In genomic region chr2:172140080-172140479, GRCm38 (mm10) we compare ENCODE assay signal across 18 mouse cellular contexts.
DNase-seq lines count a peak whose midpoint lies in the region.
"Had no signal": no experiment of that assay in that cellular context is flagged by ENCODE, and none has a peak within 500 bp of the region (broad histone marks: within the 10 kb centered on the region; RNA-seq: fewer than 3 reads in every experiment).

No protein-coding gene starts in this region.

- no peak overlapping the region for H3K4me3 ChIP-seq in limb, embryonic 10.5 days
- H3K4me3 ChIP-seq: intestine, embryonic 15.5 days; layer of hippocampus, adult 2 months; limb, embryonic 13.5 days had no signal

- WGBS in limb, embryonic 10.5 days = 45% methylated on average over 6 of the region's 6 CpGs

- H3K4me1 ChIP-seq in limb, embryonic 10.5 days = peaks cover 26% of the 10 kb centered on the region
- H3K4me1 ChIP-seq: intestine, embryonic 15.5 days; limb, embryonic 13.5 days had no signal

- H3K36me3 ChIP-seq in limb, embryonic 10.5 days = no peaks in the 10 kb centered on the region
- H3K36me3 ChIP-seq: intestine, embryonic 15.5 days; limb, embryonic 13.5 days had no signal

- no peaks in the 10 kb centered on the region for H3K9me3 ChIP-seq in limb, embryonic 10.5 days (replicated peaks)
- H3K9me3 ChIP-seq: intestine, embryonic 15.5 days; limb, embryonic 13.5 days had no signal

- H3K27ac ChIP-seq in limb, embryonic 10.5 days = peak overlapping the region; percentile 37; the same call in 1 of the 2 replicates
- H3K27ac ChIP-seq: hindbrain, embryonic 14.5 days; intestine, embryonic 15.5 days; layer of hippocampus, adult 2 months; limb, embryonic 13.5 days; liver, embryonic 14.5 days had no signal

- no peaks in the 10 kb centered on the region for H3K27me3 ChIP-seq in limb, embryonic 10.5 days (ENCODE audit: low read depth, poor library complexity, severe bottlenecking)
- H3K27me3 ChIP-seq: intestine, embryonic 15.5 days; limb, embryonic 13.5 days had no signal

- DNase-seq in layer of hippocampus, adult 11-12 months (ENCODE audit: low spot score) = peak; percentile 22
- DNase-seq in layer of hippocampus, postnatal 10 days (ENCODE audit: low spot score in 2 of 2) = no peak
- DNase-seq in right cerebral cortex, adult 18-20 months = peak; percentile 88
- no peak for DNase-seq in right cerebral cortex, postnatal 14 days
- DNase-seq in fibroblast of lung, adult 2 months (ENCODE audit: low read depth) = peak; percentile 8
- no peak for DNase-seq in limb, embryonic 10.5 days (ENCODE audit: low spot score)
- DNase-seq in kidney, adult 8-10 months = no peak
- no peak for DNase-seq in cerebellum, adult 18-20 months
- DNase-seq: adrenal gland, adult 2 months; cerebellum, adult 11-12 months; gastrocnemius, postnatal 25 days; heart, postnatal 10 days; thymus, adult 18-20 months had no signal

Comparison
In these comparisons a context has a peak if more than half of its experiments do, and no peak if none do; other contexts are left out.
1. DNase-seq: peak in layer of hippocampus, adult 11-12 months (single experiment), right cerebral cortex, adult 18-20 months (single experiment) and fibroblast of lung, adult 2 months (single experiment); none in layer of hippocampus, postnatal 10 days (0 of 2), right cerebral cortex, postnatal 14 days (single experiment), limb, embryonic 10.5 days (single experiment), kidney, adult 8-10 months (0 of 2) and cerebellum, adult 18-20 months (0 of 2).